Mouse (Mus musculus) bone marrow macrophage, adult 2 months (primary cell): ENCODE measurements around the gene Chrna7.

Experiments used
- CTCF ChIP-seq: IDR thresholded peaks from 2 replicates; pipeline ENCODE4 v1.5.1; 2012; ENCODE audit warnings: low read depth, mild to moderate bottlenecking, low read length, moderate library complexity
- POLR2A ChIP-seq: IDR thresholded peaks from 2 replicates; pipeline ENCODE4 v1.6.1; 2012; ENCODE audit warnings: mild to moderate bottlenecking, low read depth, low read length, borderline replicate concordance

GRCm38 (mm10) chr7:63211641-63212083 is 707 bp downstream of the Chrna7 start:
- TF ChIP-seq POLR2A (no peak), CTCF (no peak)
